Mouse (Mus musculus) hindbrain, embryonic 16.5 days (tissue): ENCODE measurements around the gene AA467197. TPM values are rescaled to one million over a fixed set of nuclear protein-coding genes. Genes with fewer than 3 reads are reported as not detected.
A peak's percentile ranks its signal among the peaks of the same experiment; 100 is the strongest.

ENCODE experiments used
- ATAC-seq: fragments of 200-750 bp; cut with Nextera tagmentation; 2 replicates; pipeline ENCODE4 v1.8.0; 2017; ENCODE audit warnings: moderate TSS enrichment, moderate library complexity
- H3K27ac ChIP-seq: fragments of 300-500 bp; sonication (generic); 2 replicates; pipeline ENCODE4 v1.5.1; 2014; ENCODE audit warnings: low read depth, mild to moderate bottlenecking, control low read depth, low read length, moderate library complexity
- H3K27me3 ChIP-seq: fragments of 300-500 bp; sonication (generic); replicated peaks from 2 replicates; pipeline ENCODE4 v1.6.1; 2014; ENCODE audit warnings: low read length; ENCODE audit not compliant: control insufficient read depth, insufficient read depth
- H3K36me3 ChIP-seq: fragments of 300-500 bp; sonication (generic); 2 replicates; pipeline ENCODE4 v1.6.1; 2014; ENCODE audit warnings: mild to moderate bottlenecking, low read length, moderate library complexity, mixed read lengths; ENCODE audit not compliant: control insufficient read depth, insufficient read depth
- H3K4me1 ChIP-seq: fragments of 300-500 bp; sonication (generic); 2 replicates; pipeline ENCODE4 v1.6.1; 2014; ENCODE audit warnings: low read depth, low read length; ENCODE audit not compliant: control insufficient read depth, insufficient read depth
- H3K4me2 ChIP-seq: fragments of 300-500 bp; sonication (generic); 2 replicates; pipeline ENCODE4 v1.6.1; 2014; ENCODE audit warnings: mild to moderate bottlenecking, low read length, control low read depth, moderate library complexity
- H3K4me3 ChIP-seq: fragments of 300-500 bp; sonication (generic); 2 replicates; pipeline ENCODE4 v1.5.1; 2014; ENCODE audit warnings: mild to moderate bottlenecking, low read length, control low read depth, moderate library complexity
- H3K9ac ChIP-seq: fragments of 300-500 bp; sonication (generic); 2 replicates; pipeline ENCODE4 v1.6.1; 2014; ENCODE audit warnings: low read depth, mild to moderate bottlenecking, control low read depth, low read length, moderate library complexity
- H3K9me3 ChIP-seq: fragments of 300-500 bp; sonication (generic); 2 replicates; pipeline ENCODE4 v1.6.1; 2014; ENCODE audit warnings: mild to moderate bottlenecking, low read length, moderate library complexity; ENCODE audit not compliant: control insufficient read depth
- WGBS: fragments of 180-500 bp; shearing (Covaris S2); extraction: QIAGEN DNeasy Blood & Tissue Kit; methylation state at CpG from one replicate; pipeline ENCODE4 v1.1.7; 2014; 5-methylcytosine and 5-hydroxymethylcytosine counted together
- polyA plus RNA-seq: library from polyadenylated mRNA; unstranded; fragments of >200 nt; fragmentation: Nextera tagmentation; extraction: Ambion mirVana; gene quantifications from 2 replicates; pipeline ENCODE4 v1.2.1, GENCODE M21; 2015

Gene AA467197
- polyA plus RNA-seq, 1 experiment from 2014 or later = 0.91 TPM

DNA sequence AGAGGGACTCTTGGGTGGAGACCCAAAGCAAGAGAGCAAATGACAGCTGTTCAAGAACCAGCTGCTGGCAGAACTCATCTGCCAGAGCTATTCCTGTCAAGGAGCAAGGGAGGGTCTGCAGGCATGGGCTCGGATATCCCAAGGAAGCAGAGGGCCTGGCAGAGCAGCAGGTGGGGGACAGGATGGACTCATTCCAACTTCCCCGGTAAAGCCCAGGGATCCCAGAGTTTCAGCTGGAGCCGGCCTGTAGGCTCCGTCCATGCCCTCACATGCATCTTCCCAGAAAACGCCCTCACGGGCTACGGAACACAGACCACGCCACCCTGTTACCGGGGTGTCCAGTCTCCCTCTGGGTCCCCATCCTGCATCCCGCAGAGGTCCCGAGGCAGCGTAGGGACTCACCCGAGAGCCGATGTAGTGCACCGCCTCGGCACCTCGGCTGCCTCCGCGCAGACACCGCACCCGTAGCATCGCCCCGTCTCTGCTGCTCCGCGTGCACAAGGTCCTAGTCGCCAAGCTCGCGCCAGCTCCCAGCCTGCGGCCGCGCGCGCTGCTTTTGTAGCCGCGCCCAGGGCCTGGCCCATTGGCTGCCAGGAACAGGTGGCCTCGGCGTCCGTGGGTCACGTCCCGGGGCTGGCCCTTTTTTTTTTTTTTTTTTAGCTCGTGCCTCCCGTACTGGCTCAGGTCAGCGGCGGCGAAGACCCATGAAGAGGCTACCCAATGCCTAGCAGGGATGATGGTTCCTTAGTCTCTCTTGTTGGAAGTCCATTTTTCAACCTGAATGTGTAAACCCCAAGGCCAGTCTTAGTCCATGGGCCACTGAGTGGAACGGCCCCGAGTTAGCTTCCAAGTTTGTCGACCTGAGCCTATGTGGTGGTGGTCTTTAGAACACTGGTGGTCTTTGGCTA is 25.8 kb upstream of the AA467197 start, which contains the start of gene Gatm:
TSS of gene Gatm (minus strand) at position 558 of the 908 bp plus-strand sequence.
- Histone ChIP-seq H3K27ac (peak within 1 kb of the TSS; percentile 72; the same call in 1 of the 2 replicates), H3K9me3 (no peaks in the 10 kb centered on the region)

DNA sequence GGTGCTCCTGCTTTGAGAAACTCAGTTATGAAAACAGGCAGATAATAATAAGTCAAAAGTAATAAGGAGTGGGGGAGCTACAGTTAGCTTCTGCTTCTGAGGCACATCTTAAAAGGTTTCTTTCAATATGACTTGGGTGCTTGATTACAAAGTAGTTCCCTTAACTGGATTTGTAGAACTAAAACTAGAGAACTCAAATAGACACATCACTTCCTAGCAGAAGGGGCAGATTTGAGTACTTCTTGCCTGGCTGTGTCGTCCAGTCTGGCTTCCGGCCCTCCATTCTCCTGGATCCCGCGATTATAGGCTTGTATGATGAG is 25.2 kb upstream of the AA467197 start:
- Histone ChIP-seq H3K36me3 (no peaks in the 10 kb centered on the region), H3K9me3 (no peaks in the 10 kb centered on the region), H3K9ac (peak overlapping the region; percentile 88), H3K4me3 (peak overlapping the region; percentile 77), H3K4me1 (peaks cover 3% of the 10 kb centered on the region; the same call in 1 of the 2 replicates), H3K27me3 (no peaks in the 10 kb centered on the region), H3K27ac (no peak overlapping the region), H3K4me2 (peak overlapping the region; percentile 89)
- WGBS = 86% methylated on average over 4 of the region's 4 CpGs
- no peak for ATAC-seq

More for the DNA sequence above, 25.8 kb upstream of the AA467197 start, which contains the start of gene Gatm:
- Histone ChIP-seq H3K4me3 (peak within 1 kb of the TSS; percentile 77), H3K9ac (peak within 1 kb of the TSS; percentile 88), H3K4me2 (peak within 1 kb of the TSS; percentile 89), H3K27me3 (no peaks in the 10 kb centered on the region), H3K4me1 (peaks cover 3% of the 10 kb centered on the region; the same call in 1 of the 2 replicates), H3K36me3 (no peaks in the 10 kb centered on the region)
- 2% methylated on average over 42 of the region's 48 CpGs for whole genome bisulfite sequencing
- peak; percentile 98 for ATAC-seq

DNA sequence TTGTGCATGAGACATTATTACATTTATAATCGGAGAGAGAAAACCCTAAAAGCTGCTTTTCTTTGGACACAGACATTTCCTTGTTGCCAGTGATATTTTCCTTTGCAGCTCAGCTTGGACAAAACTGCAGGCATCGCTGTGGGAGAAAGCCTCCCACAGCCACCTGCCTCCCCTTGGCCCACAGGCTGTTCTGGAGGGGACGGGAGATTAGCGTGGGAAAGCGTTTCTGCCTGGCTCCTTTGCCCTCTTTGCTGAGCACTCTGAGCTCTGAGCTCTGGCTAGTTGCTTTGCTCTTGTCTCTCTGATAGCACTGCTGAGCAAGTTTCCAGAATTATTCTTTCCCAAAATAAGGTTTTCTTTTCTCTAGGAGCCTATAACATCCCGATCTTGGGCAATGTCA is 20.5 kb upstream of the AA467197 start:
- Histone ChIP-seq H3K9ac (no peak overlapping the region), H3K4me3 (no peak overlapping the region), H3K9me3 (no peaks in the 10 kb centered on the region), H3K27me3 (no peaks in the 10 kb centered on the region), H3K4me1 (peaks cover 2% of the 10 kb centered on the region; the same call in 1 of the 2 replicates), H3K36me3 (no peaks in the 10 kb centered on the region), H3K4me2 (no peak overlapping the region), H3K27ac (no peak overlapping the region)
- WGBS = 55% methylated on average over 6 of the region's 6 CpGs
- ATAC-seq = no peak

DNA sequence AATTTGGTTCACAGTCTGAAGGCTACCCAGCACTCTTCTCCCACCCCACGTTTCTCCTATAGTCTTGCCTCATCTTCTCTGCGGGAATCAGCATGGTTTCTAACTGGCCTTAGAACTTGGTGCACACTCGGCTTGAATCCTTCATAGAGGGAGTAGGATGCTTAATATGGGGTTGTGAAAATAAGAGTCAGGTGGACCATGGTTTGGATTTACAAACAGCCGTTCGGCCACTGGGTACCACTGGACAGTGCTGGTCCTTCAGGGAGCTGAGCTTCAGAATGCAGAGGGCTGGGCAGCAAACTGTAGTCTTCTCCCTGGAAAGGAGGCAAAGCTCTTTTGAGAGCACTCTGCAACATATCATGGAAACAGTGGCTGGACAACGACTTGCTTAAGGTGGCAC is 19.0 kb upstream of the AA467197 start:
- Histone ChIP-seq H3K36me3 (no peaks in the 10 kb centered on the region), H3K27ac (peak overlapping the region; percentile 7; the same call in 1 of the 2 replicates), H3K4me1 (peaks cover 2% of the 10 kb centered on the region; the same call in 1 of the 2 replicates), H3K4me3 (no peak overlapping the region), H3K27me3 (no peaks in the 10 kb centered on the region), H3K4me2 (no peak overlapping the region), H3K9ac (no peak overlapping the region), H3K9me3 (no peaks in the 10 kb centered on the region)
- 77% methylated on average over 6 of the region's 6 CpGs for WGBS
- no peak for ATAC-seq

DNA sequence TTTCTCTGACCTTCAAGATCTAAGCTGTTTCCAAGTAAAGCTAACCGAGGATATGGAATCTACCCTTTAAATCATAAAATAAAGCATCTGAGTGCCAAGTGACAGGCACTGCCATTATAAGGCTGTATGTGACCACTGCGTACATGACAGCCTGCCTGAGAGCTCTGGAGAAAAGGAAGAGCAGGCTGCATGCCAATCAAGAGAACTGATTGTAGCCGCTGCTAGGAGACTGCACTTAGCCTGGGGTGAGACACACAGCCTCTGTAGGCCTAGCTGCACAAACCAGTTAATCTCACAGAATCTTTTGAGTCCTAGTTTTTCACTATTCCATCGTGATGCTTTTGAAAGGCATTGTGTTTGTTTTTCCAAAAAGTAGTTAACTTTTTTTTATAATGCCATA is 18.1 kb upstream of the AA467197 start:
- peaks cover 2% of the 10 kb centered on the region; the same call in 1 of the 2 replicates for H3K4me1 ChIP-seq
- WGBS = 32% methylated on average over 4 of the region's 4 CpGs
- no peak overlapping the region for H3K9ac ChIP-seq
- H3K4me3 ChIP-seq = no peak overlapping the region
- ATAC-seq = peak; percentile 60; the same call in 1 of the 2 replicates
- H3K27me3 ChIP-seq = no peaks in the 10 kb centered on the region
- no peak overlapping the region for H3K4me2 ChIP-seq
- no peak overlapping the region for H3K27ac ChIP-seq
- no peaks in the 10 kb centered on the region for H3K9me3 ChIP-seq
- no peaks in the 10 kb centered on the region for H3K36me3 ChIP-seq

DNA sequence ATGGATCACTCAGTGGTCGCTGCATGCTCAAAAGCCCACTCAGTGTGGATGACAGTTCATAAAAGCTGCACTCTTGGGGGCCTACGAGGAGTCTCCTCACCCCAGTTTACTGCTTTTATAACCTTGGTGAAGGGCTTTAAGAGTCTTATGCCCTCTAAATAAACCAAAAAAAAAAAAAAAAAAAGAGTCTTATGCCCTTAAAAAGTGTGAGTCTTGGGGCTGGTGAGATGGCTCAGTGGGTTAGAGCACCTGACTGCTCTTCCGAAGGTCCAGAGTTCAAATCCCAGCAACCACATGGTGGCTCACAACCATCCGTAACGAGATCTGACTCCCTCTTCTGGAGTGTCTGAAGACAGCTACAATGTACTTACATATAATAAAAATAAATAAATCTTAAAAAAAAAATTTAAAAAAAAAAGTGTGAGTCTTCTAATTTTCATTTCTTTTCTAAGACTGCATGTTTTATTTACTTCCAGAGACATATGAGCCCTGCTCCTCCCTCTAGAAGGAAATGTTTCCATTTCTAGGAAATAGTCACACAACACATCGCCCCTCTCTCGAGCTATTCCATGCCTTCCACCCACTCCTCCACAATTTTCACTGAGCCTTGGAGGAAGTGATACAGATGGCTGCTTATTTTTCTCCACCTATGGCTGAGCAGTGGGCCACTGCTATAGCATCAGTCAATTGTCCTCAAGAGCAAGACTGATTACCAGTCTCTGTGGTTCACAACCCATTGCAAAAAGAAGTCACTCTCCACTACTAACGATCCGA is 15.3 kb upstream of the AA467197 start:
- no peak for ATAC-seq
- Histone ChIP-seq H3K27me3 (no peaks in the 10 kb centered on the region), H3K4me2 (no peak overlapping the region), H3K9ac (no peak overlapping the region), H3K4me1 (peaks cover 2% of the 10 kb centered on the region; the same call in 1 of the 2 replicates), H3K9me3 (no peaks in the 10 kb centered on the region), H3K4me3 (no peak overlapping the region), H3K27ac (no peak overlapping the region), H3K36me3 (no peaks in the 10 kb centered on the region)
- 81% methylated on average over 7 of the region's 9 CpGs for WGBS

DNA sequence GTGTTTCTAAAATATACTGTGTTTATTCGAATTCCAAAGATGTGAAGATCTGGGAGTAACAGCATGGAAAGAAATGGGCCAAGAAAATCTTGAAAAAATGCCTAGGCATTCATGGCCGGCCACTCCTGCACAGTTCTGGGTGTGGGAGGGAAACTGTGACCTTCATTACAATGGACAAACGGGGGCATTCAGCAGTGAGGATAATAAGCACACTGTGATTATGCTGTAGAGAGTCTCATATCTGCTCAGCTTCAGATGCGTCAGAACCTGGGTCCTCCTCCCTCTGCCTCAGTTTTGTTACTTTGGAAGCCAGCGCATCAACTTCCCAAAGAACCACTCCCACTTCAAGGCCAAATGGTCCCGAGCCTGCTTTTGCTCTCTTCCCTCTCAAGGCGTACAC is 10.9 kb upstream of the AA467197 start:
- Histone ChIP-seq H3K9me3 (no peaks in the 10 kb centered on the region), H3K4me3 (no peak overlapping the region), H3K27me3 (no peaks in the 10 kb centered on the region), H3K27ac (no peak overlapping the region), H3K4me2 (no peak overlapping the region), H3K4me1 (peaks cover 5% of the 10 kb centered on the region), H3K36me3 (no peaks in the 10 kb centered on the region), H3K9ac (no peak overlapping the region)
- no peak for ATAC-seq
- 70% methylated on average over 7 of the region's 7 CpGs for WGBS

DNA sequence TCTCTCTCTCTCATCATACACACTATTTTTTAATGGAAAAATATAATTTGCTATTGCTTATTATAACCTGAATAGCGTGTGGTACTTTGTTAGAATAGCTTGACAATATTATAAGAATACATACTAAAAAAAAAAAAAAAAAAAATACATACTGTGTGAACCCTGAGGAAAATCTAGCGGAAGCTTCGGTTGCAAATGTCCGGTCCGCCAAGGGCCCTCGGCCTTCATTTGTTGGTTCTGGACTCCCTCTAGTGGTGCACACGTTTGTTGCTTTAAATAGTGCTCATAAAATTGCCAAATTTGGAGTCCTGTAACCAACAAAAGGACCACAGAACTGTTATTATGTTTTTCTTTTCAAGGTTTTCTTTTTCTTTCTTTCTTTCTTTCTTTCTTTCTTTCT is 7.8 kb upstream of the AA467197 start:
- 0% methylated on average over 7 of the region's 7 CpGs for WGBS
- no peak overlapping the region for H3K27ac ChIP-seq
- H3K9me3 ChIP-seq = no peaks in the 10 kb centered on the region
- no peak overlapping the region for H3K4me3 ChIP-seq
- H3K9ac ChIP-seq = no peak overlapping the region
- H3K27me3 ChIP-seq = no peaks in the 10 kb centered on the region
- peaks cover 9% of the 10 kb centered on the region; the same call in 1 of the 2 replicates for H3K36me3 ChIP-seq
- no peak for ATAC-seq
- H3K4me2 ChIP-seq = peak overlapping the region; percentile 37
- peaks cover 15% of the 10 kb centered on the region for H3K4me1 ChIP-seq

DNA sequence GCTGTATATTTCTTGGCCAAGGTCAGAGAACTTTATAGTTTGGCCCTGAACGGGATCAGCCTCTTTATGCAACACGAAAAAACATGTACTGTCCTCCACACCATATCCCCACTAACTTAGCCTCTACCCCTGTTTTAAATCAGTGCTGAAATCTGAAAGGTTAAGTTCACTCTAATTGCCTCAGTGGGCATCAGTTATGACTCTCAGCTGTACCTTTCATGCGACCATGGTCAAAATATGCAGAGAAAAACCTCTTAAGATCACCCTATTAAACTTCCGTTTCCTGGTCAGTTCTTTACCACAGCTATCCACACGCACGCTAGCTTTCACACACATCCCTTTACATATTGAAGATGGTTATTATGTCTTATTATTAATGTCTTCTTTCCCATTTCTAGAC is 6.9 kb upstream of the AA467197 start:
- Histone ChIP-seq H3K9me3 (no peaks in the 10 kb centered on the region), H3K9ac (peak overlapping the region; percentile 96; the same call in 1 of the 2 replicates), H3K4me3 (peak overlapping the region; percentile 94), H3K27me3 (no peaks in the 10 kb centered on the region), H3K27ac (no peak overlapping the region), H3K4me1 (peaks cover 15% of the 10 kb centered on the region), H3K4me2 (peak overlapping the region; percentile 97), H3K36me3 (peaks cover 10% of the 10 kb centered on the region; the same call in 1 of the 2 replicates)
- no peak for ATAC-seq
- WGBS = 62% methylated on average over 6 of the region's 6 CpGs
